Mouse (Mus musculus) activated CD4-positive, CD25-positive, alpha-beta regulatory T cell, adult 4 months (primary cell): ENCODE results near the gene Scrn3. TPM values are rescaled to one million over a fixed set of nuclear protein-coding genes. Genes with fewer than 3 reads are reported as not detected.

Source experiments
- ATAC-seq: one replicate; pipeline ENCODE4 v1.8.0; 2017
- polyA plus RNA-seq, 2 experiments: library from polyadenylated mRNA; unstranded; fragments of 100-300 nt; shearing (Covaris generic); gene quantifications; one replicate each; pipeline ENCODE4 v1.2.1; 2017

Scrn3 gene
- 1 to 10 TPM; 5.9 to 7.6 TPM for polyA plus RNA-seq

- ATAC-seq, result peak; percentile 97
Observed at GRCm38 (mm10) chr2:73312152-73313116, at the start of gene Scrn3, which contains the start of gene Cir1. TSS of gene Scrn3 (plus strand) at chr2:73312601. TSS of gene Cir1 (minus strand) at chr2:73312701.

- ATAC-seq, result no peak
Observed at GRCm38 (mm10) chr2:73263172-73263765, 49.1 kb upstream of the Scrn3 start.

GRCm38 (mm10) chr2:73263794-73264610 lies 48.4 kb upstream of the Scrn3 start:
- ATAC-seq, result no peak

GRCm38 (mm10) chr2:73264611-73265195 lies 47.7 kb upstream of the Scrn3 start:
- no peak for ATAC-seq

DNA sequence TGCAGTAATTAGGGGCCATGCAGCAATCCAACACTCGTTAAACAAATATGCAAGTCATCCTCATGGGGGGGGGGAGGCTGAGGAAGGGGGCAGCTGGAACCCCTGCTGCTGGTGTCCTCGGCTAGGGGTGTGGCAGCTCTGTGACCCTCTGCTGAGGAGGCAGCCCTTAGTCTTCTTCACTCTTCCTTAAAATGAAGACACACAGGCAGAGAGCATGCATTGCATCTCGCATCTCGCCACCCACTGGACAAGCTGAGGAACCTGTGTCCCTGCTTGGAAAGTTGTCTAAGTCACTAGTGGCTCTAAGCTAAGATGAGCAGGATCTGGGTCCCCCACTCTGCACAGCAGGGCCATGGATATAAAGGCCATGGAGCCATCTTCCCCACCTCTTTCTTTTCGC lies 46.4 kb upstream of the Scrn3 start:
- no peak for ATAC-seq

GRCm38 (mm10) chr2:73266623-73267022 lies 45.8 kb upstream of the Scrn3 start:
- no peak for ATAC-seq

DNA sequence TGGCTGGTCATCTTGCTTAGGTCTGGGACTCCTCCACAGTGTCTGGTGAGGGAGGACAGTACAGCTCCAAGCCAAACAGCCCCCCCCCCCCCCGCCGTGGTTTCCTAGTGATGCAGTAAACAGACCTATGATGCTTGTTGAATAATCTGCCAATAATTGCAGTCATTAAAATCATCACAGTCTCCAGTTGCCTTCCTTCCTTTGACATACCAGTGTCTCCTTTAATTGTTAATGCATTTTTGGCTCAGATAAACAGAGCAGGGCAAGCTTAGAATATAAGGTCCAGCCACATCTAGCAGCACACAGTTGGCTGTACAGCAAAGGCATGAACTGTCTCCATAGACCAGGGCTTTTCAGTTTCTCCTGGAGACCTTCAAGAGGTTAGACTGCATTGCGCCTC lies 45.2 kb upstream of the Scrn3 start:
- no peak for ATAC-seq

- ATAC-seq, result no peak
Observed at GRCm38 (mm10) chr2:73267818-73268217, 44.6 kb upstream of the Scrn3 start.

DNA sequence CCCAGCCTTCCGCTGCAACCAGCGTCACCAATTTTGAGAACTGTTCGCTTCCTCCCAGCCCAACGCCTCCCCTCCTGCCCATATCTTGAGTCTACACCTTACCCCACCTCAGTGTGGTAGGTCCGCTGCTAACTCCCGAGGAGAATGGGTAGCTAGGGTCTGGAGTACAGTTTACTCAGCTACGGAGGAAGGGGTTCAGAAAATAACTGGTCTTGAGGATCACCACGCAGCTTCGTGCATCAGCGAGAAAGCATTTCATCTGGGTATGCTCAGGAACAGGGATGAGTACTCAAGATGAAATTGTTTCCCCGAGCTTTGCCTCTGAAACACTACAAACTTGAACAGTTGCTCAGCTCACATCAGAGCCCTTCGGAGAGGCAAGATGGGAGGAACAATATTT lies 44.1 kb upstream of the Scrn3 start:
- ATAC-seq, result no peak

DNA sequence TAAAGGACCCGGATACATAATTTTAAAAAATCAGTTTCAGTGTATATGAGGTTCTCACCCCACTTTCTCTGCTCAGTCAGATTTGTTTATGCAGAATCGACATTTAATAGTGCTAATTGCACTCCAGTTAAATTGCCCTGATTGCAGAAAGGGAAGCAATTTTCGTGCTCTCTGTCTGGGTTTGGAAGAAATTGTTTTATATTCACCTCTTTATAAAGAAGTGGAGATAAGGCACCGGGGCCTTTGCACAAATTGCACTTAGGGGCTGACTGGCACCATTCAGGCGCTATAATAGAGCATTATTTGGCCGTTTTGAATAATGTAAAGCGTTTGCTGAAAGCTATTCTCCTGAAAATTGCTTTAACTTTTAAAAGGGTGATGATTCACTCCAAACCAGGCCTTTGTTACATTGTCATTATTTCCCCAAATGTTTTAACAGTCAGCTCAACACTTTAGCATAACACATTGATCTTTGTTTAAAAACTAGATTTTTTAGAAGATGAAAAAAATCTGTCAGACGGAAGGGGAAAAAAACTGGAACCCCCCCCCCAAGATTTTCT lies 43.5 kb upstream of the Scrn3 start:
- no peak for ATAC-seq

DNA sequence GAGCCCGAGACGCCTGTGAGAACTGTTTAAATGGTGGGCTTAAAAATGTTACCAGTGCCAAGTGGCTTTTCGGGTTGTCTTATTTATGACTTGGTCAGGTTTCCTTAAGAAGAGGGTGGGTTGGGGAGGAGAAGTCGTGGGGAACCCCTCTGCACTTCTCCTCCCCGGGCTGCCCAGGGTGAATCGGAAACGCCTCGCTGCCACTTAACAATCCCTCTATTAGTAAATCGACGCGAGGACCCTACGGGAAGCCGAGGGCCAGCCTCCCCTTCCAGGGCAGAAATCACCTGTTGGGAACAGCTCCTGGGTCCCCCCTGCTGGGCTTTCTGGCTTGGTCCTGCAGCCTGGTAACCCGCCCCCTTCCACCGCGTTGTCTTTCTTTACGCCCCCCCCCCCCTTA lies 42.7 kb upstream of the Scrn3 start:
- ATAC-seq, result no peak

DNA sequence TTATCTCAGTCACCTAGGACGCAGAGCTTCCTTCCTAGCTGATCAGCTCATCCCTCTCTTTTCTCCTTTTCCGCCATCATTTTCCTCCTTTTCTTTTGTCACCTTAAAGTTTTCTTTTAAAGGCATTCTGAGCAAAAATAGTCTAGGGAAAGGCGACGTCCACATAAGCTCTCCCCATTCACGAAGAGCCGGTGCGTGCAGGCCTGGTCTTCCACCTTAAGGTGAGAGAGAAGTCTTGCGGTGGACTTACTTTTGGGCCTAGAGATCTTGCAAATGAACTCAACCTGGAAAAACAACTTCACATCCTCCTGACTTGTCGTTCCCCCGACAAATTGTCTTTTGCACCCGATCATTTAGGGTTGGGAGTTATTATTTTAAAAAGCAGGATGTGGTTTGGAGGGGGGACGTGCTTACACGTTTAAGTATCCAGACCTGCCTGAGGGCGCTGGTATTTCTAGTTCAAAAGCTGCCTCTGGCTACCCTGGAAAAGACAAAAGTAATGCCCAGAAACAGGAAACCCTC lies 42.3 kb upstream of the Scrn3 start:
- ATAC-seq, result peak; percentile 60

DNA sequence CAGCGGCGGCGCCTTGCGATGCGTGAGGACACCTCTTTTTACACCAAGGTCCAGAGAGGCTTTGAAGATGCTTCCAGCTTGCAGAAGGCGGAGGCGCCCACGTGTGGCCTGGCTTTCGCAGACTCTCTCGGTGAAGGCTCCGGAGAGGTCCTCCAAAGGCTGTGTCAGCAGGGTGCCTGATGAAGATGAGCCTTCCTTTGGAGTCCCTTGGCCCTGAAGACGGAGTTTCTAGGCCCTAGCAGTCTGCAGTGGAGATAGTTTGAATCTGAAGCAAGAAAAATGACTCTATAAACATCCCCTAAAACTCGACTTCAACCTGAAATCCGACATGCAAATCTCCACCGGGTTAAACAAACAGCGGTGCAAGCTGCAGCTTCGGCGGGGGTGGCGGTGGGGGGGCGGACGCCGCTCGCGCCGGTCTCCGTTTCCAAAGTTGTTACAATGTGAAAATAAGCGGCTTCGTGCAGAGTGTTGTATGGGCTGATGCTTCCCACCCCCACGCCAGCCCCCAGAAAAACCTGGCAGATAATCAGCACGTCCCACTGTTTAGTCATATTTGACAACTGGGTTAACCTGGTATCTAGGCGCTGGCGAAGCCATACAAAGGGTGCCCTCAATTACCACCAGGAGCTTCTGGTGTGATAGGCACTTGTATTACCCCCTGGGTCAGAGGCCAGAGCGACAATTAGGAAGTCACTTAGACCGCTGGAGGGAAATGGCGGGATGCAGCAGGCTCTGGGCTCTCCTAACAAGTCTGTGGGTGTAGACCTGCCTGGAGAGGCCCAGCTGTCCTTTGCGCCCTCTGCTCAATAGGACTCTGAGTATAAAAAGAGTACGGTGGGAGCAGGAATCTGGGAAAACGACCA lies 41.6 kb upstream of the Scrn3 start:
- ATAC-seq, result peak; percentile 7

DNA sequence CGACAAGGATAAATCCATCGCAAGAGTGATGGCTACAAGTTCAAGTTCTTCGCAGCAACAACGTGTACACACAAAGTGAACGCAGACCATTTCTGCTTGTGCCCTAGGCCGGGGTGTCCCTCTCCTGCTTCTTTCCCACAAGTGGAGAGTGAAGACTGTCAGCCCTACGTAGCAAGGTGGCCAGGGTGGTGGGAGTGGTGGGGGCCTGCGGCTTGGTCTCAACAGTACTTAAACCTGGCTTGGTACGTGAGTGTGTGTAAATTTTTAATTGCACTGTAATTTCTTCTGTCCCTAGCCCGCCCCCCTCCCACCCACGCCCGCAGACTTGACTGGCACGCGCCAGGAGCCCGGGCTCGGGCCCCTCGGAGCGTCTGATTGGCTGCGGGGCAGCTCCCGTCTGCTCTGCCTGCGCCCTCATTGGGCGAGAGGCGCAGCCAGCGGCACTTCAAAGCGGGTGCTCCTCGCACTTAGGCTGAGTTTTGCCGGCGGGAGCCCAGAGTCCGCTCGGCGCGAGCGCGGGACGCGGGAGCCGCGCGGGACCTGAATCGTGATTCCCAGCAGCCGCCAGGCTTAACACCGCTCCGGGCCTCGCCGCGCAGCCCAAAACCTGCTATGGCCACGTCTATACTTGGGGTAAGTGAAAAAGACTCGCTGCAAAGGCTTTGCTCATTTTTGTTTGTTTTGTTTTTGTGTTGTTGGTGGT lies 40.8 kb upstream of the Scrn3 start, which contains the start of gene Sp9:
TSS of gene Sp9 (plus strand) at position 467 of the 703 bp plus-strand sequence.
- ATAC-seq, result peak; percentile 24

GRCm38 (mm10) chr2:73272351-73273248 lies 39.8 kb upstream of the Scrn3 start:
- no peak for ATAC-seq

GRCm38 (mm10) chr2:73273249-73274118 lies 38.9 kb upstream of the Scrn3 start:
- no peak for ATAC-seq

DNA sequence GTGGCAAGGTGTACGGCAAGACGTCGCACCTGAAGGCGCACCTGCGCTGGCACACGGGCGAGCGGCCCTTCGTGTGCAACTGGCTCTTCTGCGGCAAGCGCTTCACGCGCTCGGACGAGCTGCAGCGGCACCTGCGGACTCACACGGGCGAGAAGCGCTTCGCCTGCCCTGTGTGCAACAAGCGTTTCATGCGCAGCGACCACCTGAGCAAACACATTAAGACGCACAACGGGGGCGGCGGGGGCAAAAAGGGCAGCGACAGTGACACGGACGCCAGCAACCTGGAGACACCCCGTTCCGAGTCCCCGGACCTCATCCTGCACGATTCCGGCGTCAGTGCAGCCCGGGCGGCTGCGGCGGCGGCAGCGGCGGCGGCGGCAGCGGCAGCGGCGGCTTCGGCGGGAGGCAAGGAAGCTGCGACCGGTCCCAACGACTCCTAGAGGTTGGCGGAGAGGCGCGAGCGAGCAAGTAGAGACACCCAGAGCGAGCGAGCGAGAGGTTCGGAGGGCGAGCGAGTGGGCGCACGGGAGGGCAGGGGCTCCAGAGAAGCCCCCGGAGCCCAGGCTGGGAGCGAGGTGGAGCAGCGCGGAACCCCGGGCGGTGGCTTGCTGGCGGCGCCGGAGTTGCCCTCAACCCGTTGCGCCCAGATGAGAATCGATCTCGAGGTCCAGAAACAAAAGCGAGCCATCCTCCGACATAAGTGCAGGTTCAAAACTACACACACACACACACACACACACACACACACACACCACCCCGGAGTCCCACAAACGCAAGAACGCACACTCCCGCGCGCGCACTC lies 38.1 kb upstream of the Scrn3 start:
- ATAC-seq, result no peak
